Mouse (Mus musculus) liver, postnatal 0 days (tissue): ENCODE results near the gene B230219D22Rik.

Source experiments
- CTCF ChIP-seq: sonication (generic); IDR thresholded peaks from 2 replicates; pipeline ENCODE4 v1.5.1; 2016; ENCODE audit warnings: antibody characterized with exemption, low read depth
- EP300 ChIP-seq: IDR thresholded peaks from 2 replicates; pipeline ENCODE4 v1.6.1; 2016; ENCODE audit warnings: antibody characterized with exemption, low read depth, mild to moderate bottlenecking

- TF ChIP-seq CTCF: no peak
- no peak for TF ChIP-seq EP300
Measured at GRCm38 (mm10) chr13:55715167-55715512, 22.2 kb downstream of the B230219D22Rik start.
